Mouse (Mus musculus): ENCODE data around the gene Ctdspl.

Gene Ctdspl

DNA sequence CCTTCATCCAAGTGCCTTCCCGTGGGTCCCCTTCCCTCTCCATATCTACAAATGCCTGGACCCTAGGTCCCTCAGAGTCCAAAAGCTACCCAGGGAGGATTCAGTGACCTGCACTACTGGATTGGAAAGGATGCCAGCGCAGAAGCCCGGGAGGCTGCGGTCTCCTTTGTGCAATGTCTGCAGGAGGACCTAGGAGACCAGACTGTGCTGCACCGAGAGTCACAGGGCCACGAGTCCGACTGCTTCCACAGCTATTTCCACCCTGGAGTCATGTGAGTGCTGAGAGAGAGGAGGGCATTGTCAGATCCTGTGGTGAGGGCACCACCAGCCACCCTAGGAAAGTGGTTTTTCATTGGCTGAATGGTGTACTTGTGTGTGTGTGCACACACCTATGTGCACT lies 132.0 kb downstream of the Ctdspl start:
- DNase-seq (ENCODE audit: low read depth, low spot score): no peak

DNA sequence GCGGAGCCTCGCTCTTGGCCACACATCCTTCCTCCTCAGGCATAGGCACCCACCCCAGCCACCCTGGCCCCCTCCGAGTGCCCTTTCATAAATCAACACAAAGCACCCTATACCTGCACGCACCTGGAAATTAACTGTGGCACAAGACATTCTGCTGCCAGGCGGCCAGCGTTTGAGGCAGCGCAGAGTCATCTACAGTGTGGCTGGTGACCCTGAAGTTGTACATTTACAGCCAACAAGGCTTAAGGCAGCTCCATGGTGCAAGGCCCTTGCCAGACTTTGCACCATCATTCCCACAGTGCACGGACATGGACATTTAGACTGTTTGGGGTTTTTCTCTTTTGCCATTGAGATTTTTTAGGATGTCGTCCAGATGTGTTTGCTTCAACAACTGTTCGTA lies 134.4 kb downstream of the Ctdspl start:
- no peak for DNase-seq (ENCODE audit: low read depth, low spot score)

DNA sequence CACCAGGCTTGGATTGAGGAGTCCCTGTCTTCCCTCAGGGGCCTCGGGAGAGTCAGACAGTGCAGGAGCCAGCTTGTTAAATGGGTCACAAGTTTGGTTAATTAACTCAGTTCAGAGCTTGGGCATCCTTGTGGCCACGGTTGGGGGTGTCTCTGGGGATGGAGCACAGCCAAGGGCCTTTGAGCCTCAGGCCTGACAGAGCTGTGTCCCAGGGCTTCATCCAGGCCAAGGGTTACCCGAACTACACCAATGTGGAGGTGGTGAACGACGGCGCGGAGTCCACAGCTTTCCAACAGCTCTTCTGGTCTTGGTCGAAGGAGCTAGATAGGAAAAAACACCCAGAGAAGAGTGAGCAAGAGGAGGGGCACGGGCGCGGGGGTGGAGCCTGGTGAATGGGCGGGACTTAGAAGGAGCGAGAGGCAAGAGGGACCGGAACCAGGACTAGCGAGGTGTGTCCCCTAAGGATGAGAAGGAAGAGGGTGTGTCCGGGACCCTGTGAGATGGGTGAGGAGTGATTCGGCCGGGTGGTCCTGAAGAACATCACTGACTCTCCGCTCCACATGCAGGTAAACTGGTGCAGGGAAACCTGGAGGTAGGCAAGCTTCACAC lies 136.9 kb downstream of the Ctdspl start:
- no peak for DNase-seq (ENCODE audit: low read depth, low spot score)

DNA sequence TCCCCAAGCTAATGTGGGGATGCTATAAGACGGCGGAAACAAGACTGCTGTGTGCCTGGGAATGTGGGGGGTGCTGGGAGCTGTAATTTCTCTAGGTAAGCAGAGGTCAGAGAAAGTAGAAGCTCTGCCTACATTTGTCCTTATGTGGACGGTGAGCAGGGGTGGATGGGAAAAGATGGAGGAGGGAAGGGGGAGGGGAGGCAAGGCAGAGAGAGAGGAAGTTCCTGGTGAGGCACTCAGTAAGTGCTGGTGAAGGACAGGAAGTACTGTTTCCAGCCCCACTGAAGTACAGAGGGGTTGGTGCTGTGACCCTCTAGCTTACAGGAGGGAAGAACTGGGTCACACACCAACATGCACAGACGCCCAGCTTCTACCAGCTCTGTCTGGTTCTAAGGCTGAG lies 138.0 kb downstream of the Ctdspl start:
- DNase-seq (ENCODE audit: low read depth, low spot score): no peak

DNA sequence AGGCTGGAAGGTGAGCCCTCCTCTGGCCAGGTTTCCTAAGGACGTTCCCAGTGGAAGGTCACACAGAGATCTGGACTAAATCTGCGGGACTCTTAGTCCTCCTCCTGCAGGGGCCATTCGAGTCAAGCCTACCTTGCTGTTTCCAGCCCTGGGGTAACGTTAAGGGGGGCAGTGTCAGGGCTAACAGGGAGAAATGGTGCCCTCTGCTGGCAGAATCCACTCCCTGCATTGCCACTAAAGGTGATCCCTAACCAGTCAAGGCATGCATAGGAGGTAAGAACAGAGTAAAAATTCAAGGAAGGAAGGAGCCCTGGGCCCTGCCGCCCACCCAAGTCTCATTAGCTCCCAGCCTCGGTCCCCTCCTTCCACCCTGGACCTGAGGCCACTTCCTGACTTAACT lies 141.3 kb downstream of the Ctdspl start:
- DNase-seq (ENCODE audit: low read depth, low spot score): no peak

DNA sequence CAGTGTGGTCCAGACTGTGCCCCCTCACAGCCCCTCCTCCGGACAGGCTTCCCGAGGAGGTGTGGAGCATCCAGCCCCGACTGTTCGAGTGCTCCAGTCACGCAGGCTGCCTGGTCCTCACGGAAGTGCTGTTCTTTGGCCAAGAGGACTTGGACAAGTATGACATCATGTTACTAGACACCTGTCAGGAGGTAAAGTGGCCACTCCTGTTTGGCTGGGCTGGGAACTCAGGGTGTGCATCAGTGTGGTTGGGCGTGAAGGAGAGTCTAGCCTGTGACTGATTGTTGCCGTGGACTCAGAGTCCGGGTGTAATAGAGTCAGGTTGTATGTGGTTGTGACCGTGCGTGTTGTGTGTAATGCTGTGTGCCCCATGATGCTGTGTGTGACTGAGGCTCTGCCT lies 142.0 kb downstream of the Ctdspl start:
- DNase-seq (ENCODE audit: low read depth, low spot score): no peak

DNA sequence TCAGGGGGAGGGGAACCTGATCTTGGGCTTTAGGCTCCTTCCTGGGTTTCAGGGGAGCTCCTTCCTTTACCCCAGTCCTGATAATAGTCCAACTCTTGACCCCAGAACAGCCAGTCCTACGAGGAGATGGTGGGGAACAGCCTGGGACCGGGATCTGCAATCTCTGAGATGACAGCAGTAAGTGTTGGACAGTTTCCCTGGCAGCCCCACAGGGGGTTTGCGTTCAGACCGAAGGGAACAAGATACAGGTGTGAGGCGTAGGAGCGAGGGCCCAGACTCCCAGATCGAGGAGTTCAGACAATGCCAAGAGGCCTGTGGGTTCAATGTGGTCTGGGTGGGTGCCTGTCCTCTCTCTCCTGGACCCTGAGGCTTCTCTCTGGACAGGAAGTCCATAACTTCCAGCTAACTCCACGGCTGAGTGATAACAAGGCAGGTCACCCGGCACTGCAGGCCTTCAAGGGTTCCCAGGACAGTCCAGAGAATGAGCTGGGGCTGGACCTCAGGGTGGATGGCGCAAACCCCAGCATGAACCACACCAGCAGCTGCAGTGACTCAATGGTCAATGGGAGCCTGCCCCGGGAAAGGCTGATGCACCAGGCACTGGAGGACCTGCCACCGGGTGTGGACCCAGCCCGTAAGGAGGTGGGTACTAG lies 144.0 kb downstream of the Ctdspl start:
- DNase-seq (ENCODE audit: low read depth, low spot score): no peak

DNA sequence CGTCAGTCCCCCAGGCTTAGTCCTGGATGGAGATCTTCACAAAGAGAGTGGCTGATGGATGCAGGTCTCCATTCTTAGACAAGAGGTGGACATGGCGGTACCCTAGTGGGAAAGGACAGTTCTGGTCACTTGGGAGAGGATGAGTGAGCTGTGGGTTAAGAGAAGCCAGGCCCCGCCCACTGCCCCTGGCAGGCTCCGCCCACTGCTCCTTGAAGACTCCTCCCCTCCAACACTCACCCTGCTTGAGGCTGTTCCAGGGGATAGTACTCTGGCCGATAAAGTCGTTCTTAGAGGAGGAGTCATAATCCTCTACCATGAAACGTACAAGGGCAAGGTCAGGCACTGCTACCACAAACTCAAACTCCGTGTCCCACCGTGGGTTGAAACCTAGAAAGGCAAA lies 145.5 kb downstream of the Ctdspl start:
- DNase-seq (ENCODE audit: low read depth, low spot score): no peak

DNA sequence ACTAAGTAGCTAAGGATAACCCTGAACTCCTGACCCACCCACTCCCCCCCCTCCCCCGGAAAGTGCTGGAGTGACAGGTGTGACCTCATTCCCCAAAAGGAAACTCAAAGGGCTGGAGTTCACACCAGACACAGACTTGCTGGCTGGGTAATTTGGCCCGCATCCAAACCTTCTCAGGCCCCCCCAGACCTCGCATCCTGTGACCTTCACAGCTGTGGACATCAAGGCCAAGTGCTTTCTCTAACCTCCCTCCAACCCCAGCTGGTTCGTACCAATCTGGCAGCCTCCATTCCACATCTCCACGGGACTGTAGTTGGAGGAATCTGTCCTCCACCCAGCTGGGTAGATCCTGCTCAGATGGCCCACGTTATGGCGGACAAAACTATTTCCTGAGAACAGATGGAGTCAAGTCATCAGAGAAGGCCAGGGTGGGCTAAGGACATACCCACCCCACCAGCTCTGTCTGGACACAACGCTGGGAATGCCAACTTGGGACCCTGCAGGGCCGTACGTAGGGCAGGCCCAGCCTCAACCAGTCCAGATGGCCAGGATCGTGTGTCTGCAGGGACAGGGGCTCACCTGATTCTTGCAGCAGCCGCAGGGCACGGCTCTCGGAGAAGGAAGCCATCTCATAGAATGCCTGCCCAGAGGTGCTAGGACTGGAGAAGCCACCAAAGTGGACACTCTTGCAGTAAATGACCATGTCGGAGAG lies 147.1 kb downstream of the Ctdspl start:
- no peak for DNase-seq (ENCODE audit: low read depth, low spot score)

DNA sequence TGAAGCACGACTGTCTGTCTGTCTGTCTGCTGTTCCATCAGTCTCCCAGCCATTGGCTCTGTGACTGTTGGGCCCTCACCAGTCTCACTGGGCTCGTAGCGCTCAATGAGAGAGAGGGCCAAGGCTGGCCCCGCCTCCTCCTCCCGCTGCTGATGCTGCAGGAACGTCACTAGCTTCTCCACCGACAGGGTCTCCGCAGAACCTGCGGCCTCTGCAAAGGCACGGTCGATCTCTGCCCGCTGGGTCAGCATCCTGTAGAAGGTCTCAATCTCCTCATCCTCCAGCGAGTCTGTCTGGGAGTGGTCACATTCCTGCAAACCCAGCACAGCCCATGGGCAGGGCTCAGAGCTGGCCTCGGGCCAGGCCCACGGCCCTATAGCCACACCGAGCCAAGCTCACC lies 149.4 kb downstream of the Ctdspl start:
- DNase-seq (ENCODE audit: low read depth, low spot score): no peak

DNA sequence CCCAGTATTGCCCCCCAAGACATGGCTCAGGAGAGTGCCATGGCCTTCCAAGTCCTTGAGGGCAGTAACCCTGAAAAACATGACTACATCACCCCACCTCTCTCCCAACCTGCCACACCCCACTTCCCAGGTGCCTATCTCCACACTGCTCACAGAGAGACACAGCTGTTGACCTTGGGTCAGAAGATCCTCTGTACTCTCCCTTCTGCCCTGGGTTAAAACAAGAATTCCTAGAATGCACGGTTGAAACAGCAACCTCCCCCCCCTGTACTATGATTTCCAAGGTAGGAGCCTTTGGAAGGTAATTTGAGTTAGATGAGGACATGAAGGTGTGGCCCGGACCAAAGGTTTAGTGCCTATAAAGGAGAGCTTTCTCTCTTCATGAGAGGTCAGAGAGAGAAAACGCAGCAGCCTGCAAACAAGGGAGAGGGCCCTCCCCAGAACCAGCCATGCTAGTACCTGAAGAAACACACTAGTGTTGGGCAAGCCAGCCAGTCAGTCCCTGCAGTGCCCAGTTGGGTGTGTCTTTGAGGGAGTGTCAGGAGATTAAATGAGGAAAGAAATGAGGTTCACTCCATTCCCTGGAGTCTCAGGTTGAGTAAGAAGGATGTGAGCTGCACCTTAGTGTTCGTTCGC lies 153.9 kb downstream of the Ctdspl start:
- no peak for DNase-seq (ENCODE audit: low read depth, low spot score)

DNA sequence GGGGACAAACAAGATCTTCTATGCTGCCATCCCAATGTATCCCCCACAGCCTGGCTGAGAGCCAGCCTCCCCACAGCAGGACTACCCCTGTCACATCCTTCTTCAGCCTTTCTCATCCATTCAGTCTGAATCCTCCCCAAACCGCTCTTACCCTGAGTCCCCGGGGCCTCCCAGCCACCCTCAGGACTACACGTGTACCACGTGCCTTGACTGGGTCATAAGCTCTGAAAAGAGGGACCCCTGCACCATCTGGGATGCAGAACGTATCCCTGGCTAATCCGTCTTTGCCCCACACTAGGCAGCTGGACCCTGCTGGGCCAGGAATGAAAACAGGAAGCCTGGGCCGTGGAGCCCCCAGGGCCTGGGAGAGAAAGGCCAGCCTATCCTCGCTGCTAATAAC lies 155.8 kb downstream of the Ctdspl start:
- no peak for DNase-seq (ENCODE audit: low read depth, low spot score)

DNA sequence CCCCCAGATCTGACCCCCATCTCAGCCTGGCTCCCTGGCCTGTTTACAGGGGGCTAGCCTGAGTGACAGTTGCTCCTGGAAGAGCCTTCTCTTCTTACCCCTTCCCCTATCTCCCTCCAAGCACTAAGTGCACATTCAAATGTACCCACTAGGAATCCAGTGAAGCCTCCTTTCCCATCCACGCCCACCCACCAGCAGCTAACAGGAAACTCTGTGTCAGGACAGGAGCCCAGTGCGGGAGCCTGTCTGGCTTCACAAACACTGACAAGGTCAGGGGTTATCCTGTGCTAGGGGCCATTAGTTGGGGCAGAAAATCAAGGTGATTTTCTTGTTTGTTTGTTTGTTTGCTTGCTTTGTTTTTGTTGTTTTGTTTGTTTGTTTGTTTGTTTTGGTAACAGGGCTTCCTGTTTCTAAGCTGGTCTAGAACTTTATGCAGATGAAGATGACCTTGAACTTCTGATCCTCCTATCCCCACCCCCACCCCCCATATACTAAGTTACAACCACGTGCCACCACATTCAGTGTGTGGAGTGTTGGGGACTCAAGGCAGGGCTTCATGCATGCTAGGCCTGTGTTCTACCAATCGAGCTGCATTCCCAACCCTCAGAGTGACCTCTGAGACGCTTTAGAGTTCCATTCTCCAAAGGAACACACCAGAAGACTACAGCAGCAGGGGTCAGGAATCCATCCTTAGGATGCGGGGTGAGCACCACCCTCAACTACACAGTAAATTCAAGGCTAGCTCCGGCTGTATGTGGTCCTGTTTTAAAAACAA lies 156.6 kb downstream of the Ctdspl start:
- DNase-seq (ENCODE audit: low read depth, low spot score): no peak

DNA sequence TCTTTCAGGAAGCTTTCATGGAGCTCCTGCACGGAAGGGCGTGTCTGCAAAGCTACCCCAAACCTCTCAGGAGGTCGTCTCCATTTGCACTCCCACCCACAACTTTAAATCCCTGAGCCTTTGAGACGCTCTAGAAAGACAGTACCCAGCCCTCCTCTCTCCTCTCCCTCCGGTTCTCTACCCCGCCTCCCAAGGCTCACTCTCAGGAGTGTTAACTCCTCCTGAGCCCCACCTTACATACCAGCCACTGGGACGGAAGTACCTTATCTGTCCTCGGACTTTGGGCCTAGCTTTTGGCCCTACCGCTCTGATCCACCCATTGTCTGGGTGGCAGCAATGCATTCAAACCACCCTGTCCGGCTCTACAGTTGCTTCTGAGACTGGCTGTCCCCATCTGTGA lies 157.7 kb downstream of the Ctdspl start:
- DNase-seq (ENCODE audit: low read depth, low spot score): no peak

DNA sequence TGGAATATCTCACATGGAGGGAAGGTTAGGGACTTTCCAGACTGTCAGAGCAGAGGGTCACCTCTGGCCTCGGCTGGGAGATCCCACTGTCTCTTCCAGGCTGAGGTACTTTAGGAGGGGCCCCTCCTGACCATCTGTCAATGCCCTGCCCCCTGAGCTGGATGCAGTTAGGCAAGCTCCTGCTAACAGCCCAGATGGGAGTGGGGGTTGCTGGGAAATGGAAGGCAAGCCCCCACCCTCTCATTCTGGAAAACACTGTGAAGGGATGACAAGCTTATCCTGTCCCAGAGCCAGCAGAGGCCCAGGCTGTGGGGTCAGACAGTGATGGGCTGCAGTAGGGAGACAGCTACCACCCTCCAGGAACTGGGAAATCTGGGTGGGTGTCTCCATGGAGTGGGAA lies 160.2 kb downstream of the Ctdspl start:
- DNase-seq (ENCODE audit: low read depth, low spot score): no peak

DNA sequence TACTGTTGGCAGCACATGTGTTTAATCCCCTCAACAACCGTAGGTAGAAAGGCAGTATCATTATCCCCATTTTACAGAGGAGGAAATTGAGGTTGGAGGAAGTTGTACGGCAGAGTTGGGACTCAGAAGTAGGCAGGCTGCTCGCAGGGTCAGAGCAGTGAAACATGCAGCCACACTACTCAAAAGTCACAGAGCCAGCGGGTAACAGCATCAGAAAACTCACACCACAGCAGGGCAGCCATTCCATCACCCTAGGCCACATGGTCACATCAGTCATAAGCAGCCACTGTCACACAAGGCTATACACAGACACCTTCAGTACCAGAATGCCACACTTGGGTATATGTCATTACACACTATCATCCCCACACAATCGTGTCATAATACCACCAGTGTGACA lies 161.1 kb downstream of the Ctdspl start:
- DNase-seq (ENCODE audit: low read depth, low spot score): no peak

DNA sequence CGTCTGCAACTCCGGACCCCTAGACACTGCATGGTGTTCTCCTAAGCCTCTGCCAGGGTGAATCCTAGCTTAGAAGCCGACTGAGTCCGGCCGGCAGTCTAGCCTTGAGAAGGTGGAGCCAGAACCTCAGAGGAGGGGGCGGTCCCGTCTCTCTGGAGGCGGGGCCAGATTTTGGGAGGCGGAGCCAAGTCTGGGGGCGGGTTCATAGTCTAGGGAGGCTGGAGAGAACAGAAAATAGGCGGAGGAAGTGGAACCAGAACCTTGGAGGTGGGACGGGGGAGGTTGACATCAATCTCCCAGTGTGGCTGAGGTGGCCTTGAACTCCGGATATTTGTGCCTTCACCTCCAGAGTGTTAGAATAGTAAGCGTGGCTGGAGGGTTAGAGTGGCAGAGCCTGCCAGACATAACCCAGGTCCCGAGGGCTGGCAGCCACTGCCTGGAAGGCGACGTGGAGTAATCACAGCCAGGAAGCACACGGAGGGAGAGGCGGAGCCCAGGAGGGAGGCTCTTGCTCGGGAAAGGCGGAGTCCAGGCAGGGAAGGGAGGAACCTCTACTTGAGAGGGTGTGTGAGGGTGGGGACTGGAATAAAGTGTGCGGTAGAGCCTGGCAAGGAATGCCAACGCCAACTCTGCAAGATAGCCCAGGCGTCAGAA lies 162.0 kb downstream of the Ctdspl start:
- DNase-seq (ENCODE audit: low read depth, low spot score): no peak

DNA sequence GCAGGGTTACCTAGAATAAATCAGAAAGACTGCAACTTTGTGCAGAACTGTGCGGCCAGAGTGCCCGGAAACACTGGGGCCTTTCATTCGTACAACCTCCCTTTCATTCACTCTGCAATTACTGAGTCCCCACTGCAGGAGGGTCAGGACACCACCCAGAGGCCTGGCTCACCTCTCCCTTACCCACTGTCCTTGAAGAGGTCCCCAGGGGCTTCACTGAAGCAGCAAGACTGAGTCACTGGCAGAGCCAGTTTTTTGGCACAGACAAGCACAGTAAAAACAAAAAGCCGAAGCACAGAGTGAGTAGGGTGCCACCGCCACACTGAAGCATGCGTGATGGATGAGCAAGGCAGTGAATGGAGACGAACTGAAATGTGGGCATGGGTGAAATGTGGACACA lies 163.2 kb downstream of the Ctdspl start:
- no peak for DNase-seq (ENCODE audit: low read depth, low spot score)

DNA sequence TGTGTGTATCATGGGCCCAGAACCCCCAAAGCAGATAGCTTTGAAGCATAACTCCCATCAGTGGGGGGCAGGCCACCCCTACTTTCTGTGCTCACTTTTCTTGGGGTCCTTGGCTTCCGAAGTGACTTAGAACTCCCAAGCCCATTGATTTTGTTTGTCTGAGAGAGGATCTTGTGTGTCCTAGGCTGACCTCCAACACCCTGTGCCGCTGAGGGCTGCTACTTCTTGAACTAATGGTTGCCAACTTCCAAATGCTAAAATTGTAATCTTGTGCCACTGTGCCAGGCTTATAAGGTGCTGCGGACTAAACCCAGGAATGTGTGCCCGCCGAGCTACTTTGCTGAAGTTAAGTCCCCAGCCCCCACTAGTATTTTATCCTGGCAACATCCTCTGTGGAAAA lies 164.2 kb downstream of the Ctdspl start:
- DNase-seq (ENCODE audit: low read depth, low spot score): no peak

DNA sequence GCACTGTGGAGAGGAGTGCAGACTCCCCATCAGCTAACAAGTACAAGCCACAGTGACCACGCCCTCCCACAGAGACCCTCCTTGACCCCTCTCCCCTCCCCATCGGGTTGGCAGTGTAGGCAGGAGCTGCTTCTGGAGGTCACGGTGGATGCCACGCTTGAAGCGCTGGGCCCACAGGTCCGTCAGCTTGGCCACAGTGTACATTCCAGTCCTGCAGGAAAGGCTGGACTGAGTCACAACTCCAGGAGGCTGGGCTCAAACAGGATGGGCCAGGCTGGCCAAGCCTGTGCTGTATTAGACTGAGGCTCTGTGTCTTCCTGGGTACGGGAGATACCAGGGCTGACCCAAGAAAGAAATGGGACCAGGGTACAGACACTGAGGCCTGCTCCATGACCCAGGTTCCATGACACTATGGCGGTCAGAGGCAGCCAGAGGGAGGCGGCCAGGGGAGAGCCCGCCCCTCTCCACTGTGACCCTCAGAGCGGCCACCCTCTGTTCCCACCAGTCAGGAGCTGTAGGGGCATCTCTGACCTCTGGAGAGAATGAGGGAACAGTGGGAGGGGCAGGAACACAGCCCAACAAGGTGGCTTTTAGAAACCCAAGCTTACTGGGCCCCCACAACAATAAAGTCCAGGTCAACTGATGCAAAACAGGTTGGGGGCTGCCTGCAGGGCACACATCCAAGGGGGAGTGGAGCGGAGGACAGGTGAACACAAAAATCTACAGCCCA lies 165.5 kb downstream of the Ctdspl start:
- no peak for DNase-seq (ENCODE audit: low read depth, low spot score)

All from telencephalon, adult 2 months (tissue).